Mouse (Mus musculus): ENCODE results near the gene Gpr84.

The Gpr84 gene

DNA sequence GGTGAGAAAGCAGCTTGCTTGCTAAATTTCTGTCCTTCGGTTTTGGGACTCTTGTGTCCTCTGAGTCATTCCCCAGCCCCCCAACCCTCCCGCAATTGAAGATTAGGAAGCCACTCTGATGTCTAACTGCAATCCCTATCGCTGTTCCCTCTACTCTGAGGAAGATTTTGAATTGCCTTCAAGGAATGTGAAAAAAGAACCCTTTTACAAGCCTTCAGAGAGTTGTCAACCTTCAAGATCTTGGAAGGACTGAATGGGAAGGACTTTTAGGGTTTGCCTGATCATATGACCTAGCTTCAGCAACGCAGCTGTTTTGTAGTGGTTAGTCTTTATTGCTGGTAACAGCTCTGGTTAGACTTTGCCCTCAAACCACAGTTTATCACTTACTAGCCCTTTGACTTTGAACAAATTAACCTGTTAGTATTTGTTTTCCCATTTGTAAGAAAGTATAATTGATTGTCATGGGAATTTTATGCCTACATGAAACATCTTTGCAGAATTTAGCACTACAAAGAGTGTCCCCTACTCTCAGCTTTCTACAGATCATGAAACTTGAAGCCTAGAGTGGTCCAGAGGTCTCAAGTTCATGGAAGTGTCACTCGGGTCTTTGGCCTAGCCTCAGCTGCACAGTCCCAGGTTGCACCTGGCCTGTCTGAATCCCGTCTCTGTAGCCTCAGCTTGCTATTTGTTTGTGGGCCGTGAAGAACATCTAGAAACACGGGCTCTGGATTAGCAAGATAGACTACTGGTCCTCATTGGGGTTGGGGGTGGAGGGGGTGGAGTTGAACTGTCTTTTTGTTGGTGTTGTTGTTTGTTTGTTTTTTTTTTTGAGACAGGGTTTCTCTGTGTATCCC, 4.4 kb downstream of the Gpr84 start:
- DNase-seq = peak; percentile 49 to 80

DNA sequence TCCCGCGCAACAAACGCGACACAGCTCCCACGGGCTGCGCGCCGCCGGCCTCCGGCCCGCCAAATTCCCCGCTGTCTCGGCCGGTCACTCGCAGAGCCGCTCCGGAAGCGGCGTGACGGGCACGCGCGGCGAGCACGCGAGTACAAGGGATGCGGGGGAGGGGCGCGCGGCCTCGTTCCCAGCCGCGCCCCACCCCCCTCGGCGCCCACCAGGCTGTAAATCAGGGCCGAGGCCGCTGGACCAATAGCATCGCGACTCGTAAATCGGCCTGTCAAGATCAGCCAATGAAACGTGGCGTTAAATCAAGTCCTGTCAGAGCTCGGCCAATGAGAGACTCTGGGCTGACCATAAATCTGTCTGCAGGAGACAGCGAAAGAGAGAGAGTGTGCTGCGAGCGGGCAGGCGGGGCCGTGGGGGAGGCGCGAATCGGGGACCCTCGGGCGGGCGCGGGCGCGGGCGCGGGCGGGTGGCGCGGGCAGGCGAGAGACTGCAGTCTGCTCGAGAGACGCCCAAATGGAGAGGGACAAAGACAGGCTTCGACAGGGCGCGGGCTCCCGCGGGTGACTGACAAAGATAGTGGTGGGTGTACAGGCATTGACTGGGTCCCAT, 5.2 kb downstream of the Gpr84 start:
- peak; percentile 99 for DNase-seq

DNA sequence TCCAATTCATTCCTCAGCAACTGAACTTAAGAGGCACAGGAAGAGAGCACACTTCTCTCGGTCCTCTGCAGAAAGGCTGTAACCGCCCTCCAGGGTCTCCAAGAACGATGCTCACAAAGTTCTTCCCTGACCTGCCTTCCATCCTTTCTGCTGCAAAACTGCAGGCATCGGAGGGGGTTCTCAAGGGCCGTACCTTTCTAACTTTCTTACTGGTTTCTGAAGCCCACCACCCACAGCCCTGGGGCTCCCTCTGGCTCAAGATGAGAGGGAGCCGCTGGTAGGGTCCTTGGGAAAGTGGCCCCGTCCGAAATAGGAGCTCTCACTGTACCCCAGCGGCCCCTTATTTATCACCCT, 5.8 kb downstream of the Gpr84 start:
- DNase-seq = peak in 1 of 2 experiments; percentile 28

GRCm38 (mm10) chr15:103303916-103304615, 6.3 kb downstream of the Gpr84 start:
- peak in 1 of 2 experiments; percentile 43 for DNase-seq

DNA sequence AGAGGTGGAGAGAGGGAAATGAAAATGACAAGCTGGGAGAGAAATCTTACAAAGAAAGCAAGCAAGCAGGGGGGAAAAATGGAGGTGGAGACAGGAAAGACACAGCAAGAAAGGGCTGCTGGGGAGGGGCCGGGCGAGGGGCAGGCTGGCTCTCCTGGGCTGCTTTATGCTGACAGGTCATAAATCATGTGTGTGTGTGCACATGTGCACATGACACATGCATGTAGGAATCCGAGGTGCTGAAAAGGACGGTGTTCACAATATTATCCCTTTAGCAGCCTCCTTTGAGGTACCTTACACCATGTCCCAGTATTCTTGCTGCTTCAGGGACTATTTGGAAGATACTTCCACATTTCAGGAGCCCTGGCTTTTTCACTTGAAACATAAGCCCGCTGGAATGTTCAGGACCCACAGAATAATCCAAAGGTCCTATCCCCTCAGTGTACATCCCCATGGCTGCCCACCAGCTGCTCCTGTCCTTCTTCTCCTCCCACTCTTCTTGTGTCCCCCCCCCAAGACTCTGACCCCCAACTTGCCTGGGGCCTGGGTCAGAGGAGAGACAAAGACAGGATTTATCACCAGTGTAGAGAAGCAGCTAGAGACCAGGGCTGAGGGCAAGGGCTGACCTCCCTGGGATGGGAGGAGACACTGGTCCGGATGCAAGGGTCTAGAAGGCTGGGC, 7.9 kb downstream of the Gpr84 start:
- DNase-seq = no peak

- DNase-seq = no peak
Measured at GRCm38 (mm10) chr15:103301547-103302340, 8.7 kb downstream of the Gpr84 start.

DNA sequence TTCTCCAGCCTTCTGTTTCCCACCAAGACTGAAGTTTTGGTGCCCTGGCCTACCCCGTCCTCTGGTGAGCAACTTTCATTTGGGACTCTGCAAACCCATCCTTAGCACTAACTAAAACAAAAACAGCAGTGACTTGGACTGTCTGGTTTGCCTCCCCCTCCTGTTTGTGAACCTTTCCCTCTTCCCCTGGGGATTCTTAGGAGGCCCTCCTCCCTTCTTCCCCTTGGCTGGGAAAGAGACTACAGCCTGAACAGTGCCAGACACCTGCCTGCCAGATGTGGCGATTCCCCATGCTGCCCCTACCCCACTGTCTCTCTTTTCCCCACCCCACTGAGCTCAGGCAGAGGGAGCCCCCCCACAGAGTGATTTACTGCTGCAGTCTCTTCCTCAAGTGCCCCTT, 9.4 kb downstream of the Gpr84 start:
- no peak for DNase-seq

DNA sequence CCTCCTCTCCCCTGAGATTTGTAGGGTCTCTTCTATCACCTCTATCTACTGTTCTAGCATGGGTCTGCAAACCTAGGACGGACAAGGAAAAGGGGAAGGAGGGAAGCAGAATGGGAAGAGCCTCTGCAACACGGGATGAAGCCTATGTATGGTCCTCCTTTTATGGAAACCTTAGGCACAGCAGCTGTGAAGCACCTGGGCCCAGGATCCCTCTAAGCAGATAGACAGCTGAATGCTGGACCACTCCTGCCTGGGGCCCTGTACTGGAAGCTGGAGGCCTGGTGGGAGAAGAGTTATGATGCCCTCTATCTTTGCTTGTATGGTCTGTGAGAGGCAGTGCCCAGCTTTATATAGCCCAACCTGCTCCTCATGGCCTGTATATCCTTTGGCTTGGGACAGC, 9.9 kb downstream of the Gpr84 start:
- no peak for DNase-seq

DNA sequence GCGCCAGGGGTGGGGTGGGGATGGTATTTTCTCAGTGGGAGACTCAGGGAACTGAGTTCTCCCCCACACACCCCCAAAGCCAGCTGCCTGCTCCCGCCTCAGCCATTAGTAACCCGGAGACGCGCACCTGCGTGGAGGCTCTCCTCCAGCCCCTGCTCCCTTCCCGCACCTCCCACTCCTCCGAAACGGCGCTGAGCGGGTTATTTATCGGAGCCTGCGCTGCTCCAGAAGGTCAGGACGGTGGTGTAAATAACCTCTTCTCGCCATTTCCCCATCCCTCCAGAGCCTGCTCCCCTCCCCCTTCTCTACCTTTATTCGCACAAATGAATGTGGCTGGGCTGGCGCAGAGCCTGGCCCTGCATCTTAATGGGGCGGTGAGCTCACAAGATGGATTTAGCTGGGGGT, 10.3 kb downstream of the Gpr84 start:
- peak in 1 of 2 experiments; percentile 46 for DNase-seq

DNA sequence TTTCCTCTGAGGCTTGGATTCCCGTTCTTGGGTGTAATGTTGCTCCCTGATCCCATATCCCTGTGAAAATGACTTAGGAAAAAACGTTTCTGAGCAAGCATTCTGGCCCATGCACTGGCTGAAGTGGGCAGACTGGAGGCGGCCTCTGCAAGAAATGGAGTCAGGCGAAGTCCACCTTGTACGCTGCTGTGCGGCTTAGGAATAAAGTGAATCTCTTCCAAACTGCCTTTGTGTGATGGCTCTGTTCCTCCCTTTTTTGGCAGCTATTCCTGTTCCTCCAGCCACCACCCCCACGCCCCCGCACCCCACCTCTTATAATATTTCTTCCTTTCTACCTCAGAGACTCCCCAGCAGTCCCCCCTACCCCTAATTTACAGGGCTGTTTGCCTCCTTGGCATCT, 10.8 kb downstream of the Gpr84 start:
- DNase-seq = no peak

- DNase-seq = no peak
Measured at GRCm38 (mm10) chr15:103298861-103299616, 11.4 kb downstream of the Gpr84 start.

GRCm38 (mm10) chr15:103298026-103298425, 12.4 kb downstream of the Gpr84 start:
- DNase-seq = no peak

- DNase-seq = no peak
Measured at GRCm38 (mm10) chr15:103297313-103297712, 13.1 kb downstream of the Gpr84 start.

GRCm38 (mm10) chr15:103295851-103296250, 14.6 kb downstream of the Gpr84 start:
- DNase-seq = no peak

DNA sequence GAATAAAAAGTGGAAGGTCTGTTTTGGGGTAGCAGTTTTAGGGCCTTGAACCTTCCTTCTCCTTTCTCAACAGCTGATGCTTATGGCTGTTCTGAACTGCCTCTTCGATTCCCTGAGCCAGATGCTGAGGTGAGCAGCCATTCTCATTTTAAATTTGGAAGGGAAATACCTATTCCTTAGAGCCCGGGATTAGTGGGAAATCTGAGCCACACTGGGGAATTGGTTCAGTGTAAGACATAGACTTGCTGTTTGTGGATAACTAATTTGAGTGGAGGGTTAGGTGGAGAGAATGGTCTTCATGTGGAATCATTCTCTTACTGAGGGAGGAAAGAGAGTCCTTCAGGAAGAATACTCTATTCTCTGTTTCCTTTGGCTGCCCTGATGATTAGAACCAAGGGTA, 15.8 kb downstream of the Gpr84 start:
- no peak for DNase-seq

- DNase-seq = no peak
Measured at GRCm38 (mm10) chr15:103293375-103293774, 17.0 kb downstream of the Gpr84 start.

DNA sequence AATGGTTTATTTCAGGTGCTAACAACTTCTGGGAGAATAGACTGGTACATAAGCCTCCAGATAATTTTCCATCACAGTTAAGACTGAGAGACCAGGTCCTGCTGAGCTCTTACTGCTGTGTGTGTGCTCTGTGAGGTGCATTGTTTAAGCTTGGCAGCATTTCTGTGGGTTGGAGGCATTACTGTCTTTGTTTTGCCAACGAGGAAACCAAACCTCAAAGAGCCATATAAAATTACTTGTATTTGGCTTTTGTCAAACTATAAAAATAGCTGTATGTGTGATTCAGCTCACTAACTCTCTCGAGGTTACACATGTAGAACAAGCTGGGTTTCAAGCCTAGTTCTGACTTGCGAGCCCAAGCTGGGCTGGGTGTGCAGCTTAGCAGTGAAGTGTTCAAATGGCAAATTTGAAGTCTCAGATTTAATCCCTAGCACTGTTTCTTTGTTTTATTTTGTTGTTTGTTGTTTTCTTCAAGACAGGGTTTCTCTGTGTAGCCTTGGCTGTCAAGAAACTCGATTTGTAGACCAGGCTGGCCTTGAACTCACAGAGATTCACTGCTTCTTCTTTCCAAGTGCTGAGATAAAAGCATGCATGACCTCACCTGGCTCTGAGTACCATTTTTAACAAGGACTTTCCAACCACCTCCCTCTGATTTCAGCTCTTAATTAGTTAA, 17.6 kb downstream of the Gpr84 start:
- DNase-seq = no peak

DNA sequence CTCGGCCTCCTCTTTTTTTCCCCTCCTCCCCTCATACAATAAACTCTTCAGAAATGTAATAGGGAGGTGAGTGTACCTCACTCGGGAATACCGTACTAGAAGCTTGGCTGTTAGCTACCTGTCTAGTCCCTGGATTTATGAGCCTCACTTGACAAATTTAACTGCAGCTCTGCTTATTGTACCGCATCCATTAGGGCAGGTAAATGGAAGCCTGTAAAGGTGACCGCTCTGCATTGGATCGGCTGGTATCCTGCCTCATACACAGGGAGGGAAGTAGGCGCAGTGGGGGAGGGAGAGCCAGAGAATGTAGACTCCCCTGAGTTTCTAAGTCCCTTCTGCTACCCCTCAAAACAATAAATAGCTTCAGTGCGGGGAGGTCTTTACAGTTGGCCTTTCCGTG, 19.6 kb downstream of the Gpr84 start:
- DNase-seq = no peak

- peak in 1 of 2 experiments; percentile 28 for DNase-seq
Measured at GRCm38 (mm10) chr15:103290417-103290816, 20.0 kb downstream of the Gpr84 start.

GRCm38 (mm10) chr15:103289600-103289999, 20.8 kb downstream of the Gpr84 start:
- no peak for DNase-seq

Measured in kidney, postnatal 36 days (tissue).